Mouse (Mus musculus): ENCODE data around the gene 1700056E22Rik. TPM values are rescaled to one million over a fixed set of nuclear protein-coding genes. Genes with fewer than 3 reads are reported as not detected.

Gene 1700056E22Rik
- polyA plus RNA-seq, 1 experiment from 2014 or later: 0.50 TPM

DNA sequence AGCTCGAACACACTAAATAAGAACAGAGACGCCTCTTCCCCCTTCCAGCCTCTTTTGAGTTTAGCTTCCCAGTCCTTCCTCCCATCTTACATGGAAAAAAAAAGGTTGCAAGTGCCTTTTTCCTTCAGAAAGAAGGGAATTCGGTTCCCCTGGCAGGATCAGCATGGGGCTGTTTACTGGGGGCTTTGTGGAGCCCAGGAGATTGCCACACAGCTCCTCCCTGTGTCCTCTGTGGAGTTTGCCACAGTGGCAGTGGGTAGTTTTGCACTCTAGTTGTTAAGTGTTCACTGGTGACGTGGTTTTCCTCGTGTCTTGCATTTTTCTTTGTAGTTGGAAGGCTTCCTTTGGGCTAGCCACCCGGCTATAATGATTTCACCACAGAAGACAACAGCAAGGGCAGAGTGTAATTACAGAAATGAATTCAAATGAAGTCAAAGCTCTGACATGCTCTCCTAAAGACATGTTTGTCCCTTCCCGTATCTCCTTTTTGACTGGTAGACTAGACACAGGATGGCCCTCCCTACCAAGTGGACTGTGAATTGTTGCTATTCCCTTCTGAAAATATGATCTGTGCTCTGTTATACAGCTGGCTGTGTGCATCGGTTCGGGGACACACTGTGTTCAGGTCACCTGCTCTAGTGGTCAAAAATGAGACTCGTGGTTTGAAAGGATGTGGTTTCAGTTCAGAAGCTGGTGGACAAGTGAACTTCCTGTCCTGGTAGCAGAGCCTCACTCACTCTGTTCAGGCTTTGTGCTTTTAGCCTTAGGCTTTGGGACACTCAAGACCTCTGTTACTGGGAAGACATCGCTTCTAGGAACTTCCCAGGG lies 32.6 kb upstream of the 1700056E22Rik start:
- Histone ChIP-seq H3K4me3 (ENCODE audit: low read depth, low read length) (no peak overlapping the region), H3K4me2 (ENCODE audit: low read depth, low read length) (no peak overlapping the region), H3K27ac (ENCODE audit: low read length) (no peak overlapping the region), H3K9me3 (replicated peaks; ENCODE audit: control insufficient read depth, low read length) (no peaks in the 10 kb centered on the region), H3K36me3 (ENCODE audit: control insufficient read depth, insufficient read depth) (no peaks in the 10 kb centered on the region), H3K4me1 (ENCODE audit: control insufficient read depth, low read depth, low read length) (no peaks in the 10 kb centered on the region), H3K27me3 (ENCODE audit: control insufficient read depth, insufficient read depth, low read depth, low read length) (no peaks in the 10 kb centered on the region), H3K9ac (ENCODE audit: low read depth, low read length) (no peak overlapping the region)
- WGBS (ENCODE audit: insufficient replicate concordance): 35% methylated on average over 11 of the region's 11 CpGs
- ATAC-seq (ENCODE audit: low read depth): no peak

DNA sequence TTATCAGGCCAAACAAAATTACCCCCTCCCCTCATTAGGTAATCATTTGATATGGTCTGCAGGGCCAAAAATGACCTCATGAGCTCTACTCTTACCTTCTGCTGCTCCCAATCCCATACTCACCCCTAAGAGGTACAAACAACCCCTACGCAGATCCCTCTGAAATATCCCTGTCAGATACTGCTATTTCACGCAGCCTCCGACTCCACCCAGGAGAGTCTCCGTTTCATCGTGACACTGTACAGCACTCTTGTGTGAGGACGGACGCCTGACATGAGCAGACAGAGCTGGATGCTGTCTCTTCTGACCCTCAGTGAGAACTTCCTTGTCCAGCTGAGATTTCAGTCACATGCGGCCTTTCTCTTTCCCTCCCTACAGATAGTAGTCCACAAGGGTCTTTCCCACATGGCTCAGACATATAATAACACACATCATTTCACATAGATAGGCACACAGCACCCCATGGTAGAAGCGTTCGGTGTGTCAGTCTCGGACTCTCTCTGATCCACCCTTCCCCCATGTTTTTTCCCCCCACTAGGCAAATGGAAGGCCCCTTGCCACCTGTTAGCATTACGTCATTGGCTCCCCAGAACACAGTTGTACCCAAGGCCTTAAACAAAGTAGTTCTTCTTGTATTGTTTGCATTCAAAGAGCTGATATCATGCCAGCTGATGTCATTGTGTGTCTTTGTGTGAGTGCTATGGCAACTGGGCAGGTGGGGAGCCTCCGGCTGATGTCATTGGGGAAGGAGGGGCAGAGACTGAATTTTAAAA lies 31.7 kb upstream of the 1700056E22Rik start:
- Histone ChIP-seq H3K27me3 (ENCODE audit: control insufficient read depth, insufficient read depth, low read depth, low read length) (no peaks in the 10 kb centered on the region), H3K9ac (ENCODE audit: low read depth, low read length) (no peak overlapping the region), H3K4me3 (ENCODE audit: low read depth, low read length) (no peak overlapping the region), H3K9me3 (replicated peaks; ENCODE audit: control insufficient read depth, low read length) (no peaks in the 10 kb centered on the region), H3K27ac (ENCODE audit: low read length) (no peak overlapping the region), H3K4me2 (ENCODE audit: low read depth, low read length) (no peak overlapping the region), H3K4me1 (ENCODE audit: control insufficient read depth, low read depth, low read length) (peaks cover 3% of the 10 kb centered on the region), H3K36me3 (ENCODE audit: control insufficient read depth, insufficient read depth) (no peaks in the 10 kb centered on the region)
- ATAC-seq (ENCODE audit: low read depth): no peak
- 79% methylated on average over 13 of the region's 13 CpGs for WGBS (ENCODE audit: insufficient replicate concordance)

DNA sequence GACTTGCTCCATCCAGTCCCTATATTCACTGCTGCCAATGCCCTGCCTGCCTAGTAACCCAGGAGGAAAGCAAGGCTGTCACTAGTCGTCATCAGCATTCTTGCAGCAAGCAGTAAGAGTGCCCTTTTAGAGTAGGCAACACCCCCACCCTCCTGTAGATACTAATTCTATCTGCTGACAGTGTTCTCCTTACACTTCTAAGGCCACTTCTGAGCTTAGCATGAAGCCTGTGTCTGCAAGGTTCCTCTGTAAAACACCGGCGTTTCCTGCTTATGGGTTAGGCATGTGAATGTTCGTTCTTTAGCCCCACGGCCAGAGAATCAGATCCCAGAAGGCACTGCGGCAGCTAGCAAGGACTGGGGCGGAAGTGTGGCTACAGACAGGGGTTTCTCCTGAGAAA lies 30.2 kb upstream of the 1700056E22Rik start:
- Histone ChIP-seq H3K36me3 (ENCODE audit: control insufficient read depth, insufficient read depth) (no peaks in the 10 kb centered on the region), H3K9me3 (replicated peaks; ENCODE audit: control insufficient read depth, low read length) (no peaks in the 10 kb centered on the region), H3K4me1 (ENCODE audit: control insufficient read depth, low read depth, low read length) (peaks cover 3% of the 10 kb centered on the region), H3K27me3 (ENCODE audit: control insufficient read depth, insufficient read depth, low read depth, low read length) (no peaks in the 10 kb centered on the region), H3K4me3 (ENCODE audit: low read depth, low read length) (no peak overlapping the region), H3K9ac (ENCODE audit: low read depth, low read length) (no peak overlapping the region), H3K4me2 (ENCODE audit: low read depth, low read length) (no peak overlapping the region), H3K27ac (ENCODE audit: low read length) (no peak overlapping the region)
- ATAC-seq (ENCODE audit: low read depth): no peak
- WGBS (ENCODE audit: insufficient replicate concordance): 57% methylated on average over 7 of the region's 7 CpGs

DNA sequence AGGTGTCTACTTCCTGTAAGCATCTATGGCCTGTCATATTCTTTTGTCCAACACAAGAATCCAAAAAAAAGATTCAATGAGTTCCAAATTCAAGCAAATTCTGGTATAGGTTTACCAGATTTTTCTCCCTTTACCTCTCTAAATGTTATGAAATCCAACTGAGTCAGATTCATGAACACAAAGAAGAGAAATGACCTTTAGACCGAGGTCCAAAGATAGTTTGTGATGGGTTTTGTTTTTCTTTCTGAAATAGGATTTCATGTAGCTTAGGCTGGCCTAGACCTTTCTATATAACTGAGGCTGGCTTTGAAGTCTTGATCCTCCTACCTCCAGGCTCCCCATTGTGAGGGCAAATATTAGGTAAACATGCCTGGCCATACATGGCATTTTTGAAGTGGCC lies 27.8 kb upstream of the 1700056E22Rik start:
- no peaks in the 10 kb centered on the region for H3K9me3 ChIP-seq (replicated peaks; ENCODE audit: control insufficient read depth, low read length)
- H3K36me3 ChIP-seq (ENCODE audit: control insufficient read depth, insufficient read depth): no peaks in the 10 kb centered on the region
- H3K27me3 ChIP-seq (ENCODE audit: control insufficient read depth, insufficient read depth, low read depth, low read length): no peaks in the 10 kb centered on the region
- no peak overlapping the region for H3K4me3 ChIP-seq (ENCODE audit: low read depth, low read length)
- H3K27ac ChIP-seq (ENCODE audit: low read length): no peak overlapping the region
- no peak for ATAC-seq (ENCODE audit: low read depth)
- no peak overlapping the region for H3K9ac ChIP-seq (ENCODE audit: low read depth, low read length)
- no peak overlapping the region for H3K4me2 ChIP-seq (ENCODE audit: low read depth, low read length)
- H3K4me1 ChIP-seq (ENCODE audit: control insufficient read depth, low read depth, low read length): peaks cover 3% of the 10 kb centered on the region
- WGBS (ENCODE audit: insufficient replicate concordance): 55% methylated on average over 1 of the region's 1 CpGs

DNA sequence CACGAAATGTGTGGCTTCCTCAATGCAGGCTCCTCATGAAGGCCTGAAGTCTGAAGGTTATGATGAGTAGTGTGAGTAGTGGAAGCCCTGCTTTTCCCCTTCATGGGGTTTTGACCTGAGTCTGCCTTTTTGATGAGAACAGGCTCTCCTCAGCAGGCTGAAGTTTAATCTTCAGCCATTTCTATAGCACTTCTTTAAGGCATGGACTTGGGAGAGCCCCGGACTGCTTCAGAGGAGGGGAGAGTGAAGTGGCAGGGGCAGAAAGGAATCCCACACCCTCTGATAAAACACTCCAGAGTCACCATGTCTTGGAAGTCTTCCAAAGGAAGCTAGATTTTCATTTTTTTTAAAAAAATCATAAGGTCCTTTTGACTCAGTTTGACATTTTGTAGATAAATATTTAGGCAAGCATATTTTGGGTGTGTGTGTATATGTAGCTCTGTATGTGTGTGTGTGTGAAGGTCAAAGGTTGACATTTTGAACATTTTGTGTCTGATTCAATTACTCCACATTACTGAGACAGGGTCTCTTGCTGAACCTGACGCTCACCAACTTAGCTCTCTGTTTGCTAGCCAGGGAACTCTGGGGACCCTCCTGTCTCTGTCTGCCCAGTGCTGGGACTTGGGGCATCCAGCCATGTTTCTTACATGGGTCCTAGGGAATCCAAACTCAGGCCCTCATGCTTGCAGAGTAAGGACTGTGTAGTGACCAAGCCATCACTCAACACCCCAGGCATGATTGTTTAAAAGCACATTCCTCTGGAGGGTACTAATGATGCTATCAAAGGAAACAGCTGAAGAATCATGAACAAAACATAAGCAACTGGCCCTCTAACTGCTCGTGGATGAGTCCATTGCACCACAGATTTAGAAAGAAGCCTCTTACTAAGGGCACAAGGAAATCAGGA lies 27.0 kb upstream of the 1700056E22Rik start:
- Histone ChIP-seq H3K4me1 (ENCODE audit: control insufficient read depth, low read depth, low read length) (peaks cover 3% of the 10 kb centered on the region), H3K27me3 (ENCODE audit: control insufficient read depth, insufficient read depth, low read depth, low read length) (no peaks in the 10 kb centered on the region), H3K27ac (ENCODE audit: low read length) (peak overlapping the region; percentile 28; the same call in 1 of the 2 replicates), H3K9ac (ENCODE audit: low read depth, low read length) (no peak overlapping the region), H3K4me3 (ENCODE audit: low read depth, low read length) (no peak overlapping the region), H3K9me3 (replicated peaks; ENCODE audit: control insufficient read depth, low read length) (no peaks in the 10 kb centered on the region), H3K4me2 (ENCODE audit: low read depth, low read length) (no peak overlapping the region), H3K36me3 (ENCODE audit: control insufficient read depth, insufficient read depth) (no peaks in the 10 kb centered on the region)
- WGBS (ENCODE audit: insufficient replicate concordance): 42% methylated on average over 4 of the region's 4 CpGs
- 0 out of 2 replicates have a peak, but pooled peaks have one; percentile 8 for ATAC-seq (ENCODE audit: low read depth)

DNA sequence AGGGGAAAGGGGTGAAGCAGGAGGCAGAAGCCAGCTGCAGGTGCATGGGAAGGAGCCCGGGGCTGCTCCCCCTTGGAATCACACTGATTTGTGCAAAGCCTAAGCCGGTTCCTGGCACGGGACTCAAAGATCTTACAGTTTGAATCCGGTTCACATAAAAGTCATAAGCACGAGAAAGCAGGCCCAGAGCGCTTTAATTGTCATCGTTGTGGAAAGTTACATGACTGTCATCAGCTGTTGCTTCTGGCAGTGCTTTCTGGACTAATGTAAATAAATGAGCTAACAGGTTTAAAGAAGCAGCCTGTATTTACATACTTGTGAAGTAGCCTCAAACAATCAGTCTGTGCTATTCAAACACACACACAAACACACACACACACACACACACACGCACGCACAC lies 26.3 kb upstream of the 1700056E22Rik start:
- 64% methylated on average over 9 of the region's 9 CpGs for WGBS (ENCODE audit: insufficient replicate concordance)
- Histone ChIP-seq H3K27me3 (ENCODE audit: control insufficient read depth, insufficient read depth, low read depth, low read length) (no peaks in the 10 kb centered on the region), H3K4me2 (ENCODE audit: low read depth, low read length) (no peak overlapping the region), H3K27ac (ENCODE audit: low read length) (no peak overlapping the region; the same call in 1 of the 2 replicates), H3K4me1 (ENCODE audit: control insufficient read depth, low read depth, low read length) (peaks cover 3% of the 10 kb centered on the region), H3K9ac (ENCODE audit: low read depth, low read length) (no peak overlapping the region), H3K4me3 (ENCODE audit: low read depth, low read length) (no peak overlapping the region), H3K36me3 (ENCODE audit: control insufficient read depth, insufficient read depth) (no peaks in the 10 kb centered on the region), H3K9me3 (replicated peaks; ENCODE audit: control insufficient read depth, low read length) (no peaks in the 10 kb centered on the region)
- peak; percentile 64 for ATAC-seq (ENCODE audit: low read depth)

DNA sequence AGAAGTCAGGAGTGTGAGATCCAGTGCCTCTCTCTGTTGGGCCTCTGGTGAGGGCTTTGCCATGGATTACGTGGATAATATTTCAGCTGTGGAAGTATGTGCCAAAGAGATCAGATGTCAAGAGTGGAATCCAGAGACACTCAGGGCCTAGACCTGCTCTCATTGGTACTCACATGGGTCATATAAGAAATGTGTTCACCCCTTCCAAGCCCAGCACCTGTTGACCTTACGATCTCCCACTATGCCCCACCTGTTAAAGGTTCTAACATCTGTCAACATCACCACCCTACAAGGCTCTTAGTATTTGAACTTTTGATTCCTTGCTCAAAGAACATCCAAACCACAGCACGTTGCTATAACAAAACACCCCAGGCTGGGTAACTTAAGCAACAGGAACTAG lies 25.7 kb upstream of the 1700056E22Rik start:
- no peaks in the 10 kb centered on the region for H3K36me3 ChIP-seq (ENCODE audit: control insufficient read depth, insufficient read depth)
- H3K27ac ChIP-seq (ENCODE audit: low read length): no peak overlapping the region
- peaks cover 3% of the 10 kb centered on the region for H3K4me1 ChIP-seq (ENCODE audit: control insufficient read depth, low read depth, low read length)
- H3K4me3 ChIP-seq (ENCODE audit: low read depth, low read length): no peak overlapping the region
- no peak overlapping the region for H3K4me2 ChIP-seq (ENCODE audit: low read depth, low read length)
- WGBS (ENCODE audit: insufficient replicate concordance): 62% methylated on average over 3 of the region's 3 CpGs
- no peaks in the 10 kb centered on the region for H3K9me3 ChIP-seq (replicated peaks; ENCODE audit: control insufficient read depth, low read length)
- H3K9ac ChIP-seq (ENCODE audit: low read depth, low read length): no peak overlapping the region
- H3K27me3 ChIP-seq (ENCODE audit: control insufficient read depth, insufficient read depth, low read depth, low read length): no peaks in the 10 kb centered on the region
- ATAC-seq (ENCODE audit: low read depth): no peak

DNA sequence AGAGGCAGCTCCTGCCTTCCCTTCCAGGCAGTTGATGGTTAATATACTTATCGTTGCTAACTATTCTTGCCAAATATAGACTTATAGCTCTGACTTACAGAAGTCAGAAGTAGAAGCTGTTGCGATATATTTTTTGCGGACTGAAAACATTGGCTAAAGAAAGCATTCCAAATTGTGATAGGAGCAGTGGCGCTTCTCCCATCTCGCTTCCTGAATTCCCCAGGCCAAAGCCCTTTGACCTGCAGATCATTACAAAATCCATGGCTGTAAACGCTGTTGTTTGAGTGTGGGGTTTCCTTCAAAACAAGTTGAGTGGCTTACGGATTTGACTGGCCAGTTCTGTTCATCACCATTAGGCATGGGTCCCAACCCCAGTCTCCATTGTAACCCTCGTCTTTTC lies 24.1 kb upstream of the 1700056E22Rik start:
- no peak overlapping the region for H3K4me3 ChIP-seq (ENCODE audit: low read depth, low read length)
- peak overlapping the region; percentile 44 for H3K27ac ChIP-seq (ENCODE audit: low read length)
- H3K4me2 ChIP-seq (ENCODE audit: low read depth, low read length): no peak overlapping the region
- ATAC-seq (ENCODE audit: low read depth): no peak
- no peaks in the 10 kb centered on the region for H3K9me3 ChIP-seq (replicated peaks; ENCODE audit: control insufficient read depth, low read length)
- 62% methylated on average over 8 of the region's 8 CpGs for WGBS (ENCODE audit: insufficient replicate concordance)
- H3K9ac ChIP-seq (ENCODE audit: low read depth, low read length): no peak overlapping the region
- no peaks in the 10 kb centered on the region for H3K36me3 ChIP-seq (ENCODE audit: control insufficient read depth, insufficient read depth)
- H3K4me1 ChIP-seq (ENCODE audit: control insufficient read depth, low read depth, low read length): peaks cover 6% of the 10 kb centered on the region
- no peaks in the 10 kb centered on the region for H3K27me3 ChIP-seq (ENCODE audit: control insufficient read depth, insufficient read depth, low read depth, low read length)

Data from liver, embryonic 16.5 days (tissue).